Mouse (Mus musculus) adrenal gland, adult (tissue): ENCODE results near the gene Ss18l2.

ENCODE experiments used
- DNase-seq, 2 experiments: peaks; one replicate each; pipeline ENCODE4 v3.0.0; 2022 to 2023; ENCODE audit warnings: low spot score in 1 of 2; ENCODE audit not compliant: inconsistent age in 2 of 2

Ss18l2 gene

DNA sequence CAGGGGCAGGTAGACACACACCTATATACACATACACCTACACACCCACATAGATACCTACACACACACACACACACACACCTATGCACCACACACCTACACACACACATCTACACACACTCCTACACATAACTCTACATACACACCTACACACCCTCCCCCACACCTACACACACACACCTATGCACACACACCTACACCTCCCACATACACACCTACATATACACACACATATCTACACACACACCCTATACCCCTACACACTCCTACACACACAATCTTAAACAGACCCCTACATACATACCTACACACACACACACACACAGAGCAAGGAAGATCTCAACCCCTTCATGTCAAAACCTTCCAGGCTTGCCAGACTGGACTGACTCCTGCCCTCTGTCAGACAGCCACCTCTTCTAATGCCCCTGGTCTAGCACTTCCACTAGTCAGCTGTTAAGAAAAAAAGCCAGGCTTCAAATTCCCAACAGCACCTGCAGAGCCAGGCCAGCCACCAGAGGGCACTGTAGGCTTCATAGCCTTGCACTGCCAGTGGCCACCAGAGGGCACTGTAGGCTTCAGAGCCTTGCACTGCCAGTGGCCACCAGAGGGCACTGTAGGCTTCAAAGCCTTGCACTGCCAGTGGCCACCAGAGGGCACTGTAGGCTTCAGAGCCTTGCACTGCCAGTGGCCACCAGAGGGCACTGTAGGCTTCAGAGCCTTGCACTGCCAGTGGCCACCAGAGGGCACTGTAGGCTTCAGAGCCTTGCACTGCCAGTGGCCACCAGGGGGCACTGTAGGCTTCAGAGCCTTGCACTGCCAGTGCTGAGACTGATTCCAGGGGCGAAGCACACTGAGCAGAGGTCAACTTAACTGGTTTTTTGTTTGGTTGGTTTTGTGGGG is 12.7 kb upstream of the Ss18l2 start:
- peak; percentile 48 to 86 for DNase-seq

DNA sequence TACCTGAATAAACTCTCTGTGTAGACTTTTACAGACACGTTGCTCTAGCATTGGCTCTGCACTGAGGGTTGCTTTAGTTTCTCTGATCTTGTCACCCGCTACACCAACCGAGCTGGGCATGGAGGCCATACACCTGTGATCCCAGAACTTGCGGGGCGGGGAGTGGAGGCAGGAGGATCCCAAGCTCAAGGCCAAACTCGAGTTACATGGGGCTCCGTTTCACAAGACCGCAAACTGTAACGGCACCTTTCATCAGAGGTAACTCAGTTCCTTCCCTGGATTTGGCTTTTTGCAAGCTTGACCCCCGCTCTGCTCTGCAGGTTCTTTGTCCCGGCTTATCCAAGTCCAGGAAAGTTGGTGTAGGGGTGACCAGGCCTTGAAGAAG is 5.9 kb upstream of the Ss18l2 start:
- DNase-seq = no peak

DNA sequence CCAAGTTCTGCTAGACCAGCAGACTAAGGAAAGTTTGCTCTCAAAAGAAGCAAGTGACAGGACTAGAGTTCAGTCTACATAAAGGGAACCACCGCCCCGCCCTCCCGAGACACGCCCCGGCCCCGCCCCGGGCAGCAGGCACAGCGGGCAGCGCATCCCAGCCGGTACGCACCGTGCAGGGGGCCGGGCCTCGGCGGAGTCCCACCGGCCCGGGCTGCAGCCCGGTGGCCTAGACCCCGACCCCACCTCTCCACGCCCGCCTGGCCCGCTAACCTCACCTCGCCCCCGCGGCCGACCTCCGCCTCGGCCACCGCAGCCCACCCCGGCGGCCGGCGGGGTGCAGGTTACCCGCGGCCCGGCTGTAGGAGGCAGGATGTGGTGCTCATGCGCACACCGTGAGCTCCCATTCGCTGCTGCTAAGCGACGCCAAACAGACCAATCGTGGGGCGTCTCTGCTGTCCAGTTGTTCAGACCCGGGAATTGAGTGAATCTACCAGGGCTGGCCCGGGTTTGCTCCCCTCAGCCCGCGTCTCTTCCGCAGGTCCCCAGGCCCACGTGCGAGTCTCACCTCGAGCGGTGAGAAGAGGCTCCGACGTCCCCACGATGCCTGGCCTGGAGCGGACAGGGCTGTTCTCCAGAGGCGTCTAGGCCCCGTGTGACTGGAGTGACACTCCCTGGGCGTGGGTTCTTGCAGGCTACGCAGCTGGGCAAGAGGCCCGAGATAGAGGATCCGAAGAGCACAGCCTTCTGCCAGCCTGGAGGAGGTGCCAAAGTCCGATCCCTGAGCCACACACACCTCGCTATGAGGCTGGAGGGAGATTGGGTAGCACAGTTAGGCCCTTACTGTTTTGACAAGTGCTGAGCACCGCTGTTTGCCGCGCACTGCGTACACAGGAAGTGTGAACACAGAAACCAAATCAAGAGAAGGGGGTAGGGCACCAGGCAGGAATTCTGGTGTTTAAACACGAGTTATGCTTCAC is 5.2 kb upstream of the Ss18l2 start, which contains the start of gene Sec22c:
TSS of gene Sec22c (minus strand) at position 845 of the 980 bp plus-strand sequence.
- DNase-seq = peak; percentile 94 to 98

DNA sequence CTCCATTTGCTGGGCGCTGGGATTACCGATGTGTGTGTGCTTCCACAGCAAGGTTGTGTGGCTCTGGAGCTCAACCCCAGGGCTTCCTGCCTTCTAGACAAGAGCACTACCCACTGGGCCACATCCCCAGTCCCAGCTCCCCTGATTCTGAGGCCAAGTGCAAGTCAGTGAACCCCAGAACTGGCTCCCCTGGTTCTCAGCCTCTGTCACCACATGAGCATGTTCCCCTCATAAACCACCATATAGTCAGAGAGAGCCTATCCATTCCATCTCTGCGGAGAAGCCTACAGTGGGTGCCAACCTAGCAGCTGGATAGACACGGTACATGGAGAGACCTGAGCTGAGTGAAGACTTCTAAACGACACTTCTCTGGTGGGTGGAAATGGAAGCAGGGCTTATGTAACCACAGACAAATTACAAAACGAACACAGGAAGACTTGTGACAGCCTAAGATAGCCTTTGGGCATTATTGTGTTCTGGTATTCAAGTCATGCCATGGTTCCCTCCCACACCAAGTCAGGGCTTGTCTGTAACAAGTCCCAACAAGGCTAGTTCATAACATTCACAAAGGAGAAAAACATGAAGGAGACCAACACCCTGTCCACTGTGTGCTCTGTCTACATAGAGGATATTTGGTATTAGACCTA is 4.0 kb upstream of the Ss18l2 start:
- no peak for DNase-seq

DNA sequence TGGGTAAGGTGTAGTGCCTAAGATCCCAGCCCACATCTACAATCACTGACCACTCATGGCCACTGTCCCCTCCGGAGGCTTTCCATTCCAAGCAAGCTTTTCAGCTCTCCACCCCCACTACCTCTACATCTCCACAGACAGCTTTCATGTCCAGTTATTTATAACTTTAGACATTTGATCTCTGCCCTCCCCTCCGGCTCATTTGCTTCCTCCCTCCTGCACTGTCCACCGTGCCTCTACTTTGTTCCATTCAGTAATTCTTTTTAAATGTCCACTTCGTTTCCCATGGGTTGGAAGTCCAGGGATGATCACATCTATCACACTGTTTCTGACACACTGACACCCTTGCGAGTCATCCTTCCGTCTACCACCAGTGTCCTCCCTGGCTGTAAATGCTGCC is 2.3 kb upstream of the Ss18l2 start:
- no peak for DNase-seq

DNA sequence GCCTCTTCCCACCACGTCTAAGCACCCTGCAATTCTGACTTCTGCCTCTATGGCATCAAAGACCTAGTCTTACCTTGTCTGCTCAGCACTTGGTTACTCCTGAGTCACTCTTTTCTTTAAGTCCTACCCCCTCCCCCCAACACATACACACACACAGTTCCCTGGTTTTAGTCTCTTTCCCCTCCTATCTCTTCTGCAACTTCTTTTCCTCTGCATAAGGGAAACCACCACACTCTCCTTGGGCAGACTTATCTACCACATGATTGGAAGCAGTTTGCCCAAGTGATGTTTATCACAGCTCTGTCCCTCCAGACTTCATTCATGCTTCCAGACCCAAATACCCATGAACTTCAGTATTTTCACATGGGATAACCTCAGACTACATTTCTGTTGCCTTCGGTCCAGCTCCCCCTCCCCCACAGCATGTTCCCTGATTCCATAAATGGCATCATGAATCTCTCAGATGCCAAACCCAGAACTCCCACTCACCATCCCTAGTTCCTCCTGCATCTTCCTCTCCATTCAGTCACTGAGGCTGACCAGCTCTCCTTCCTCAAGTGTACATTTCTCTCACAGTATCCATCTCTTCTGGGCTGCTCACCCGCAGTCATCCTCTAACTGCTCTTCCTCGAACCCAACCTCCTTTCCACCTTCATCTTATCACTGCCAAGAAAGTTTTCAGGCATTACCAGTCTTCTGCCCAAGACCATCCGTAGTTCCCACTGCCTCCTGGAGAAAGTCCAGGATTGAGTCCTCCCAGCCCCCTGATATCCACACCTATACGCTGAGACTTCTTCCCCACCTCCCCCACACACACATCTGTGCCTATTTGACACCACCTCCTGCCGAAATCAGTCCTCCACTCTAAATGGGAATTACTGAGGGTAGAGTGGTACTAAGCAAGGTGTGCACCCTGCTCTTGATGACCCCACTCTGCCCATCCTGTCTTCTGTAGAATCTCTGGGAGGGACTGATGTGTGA is 1.3 kb upstream of the Ss18l2 start:
- peak in 1 of 2 experiments; percentile 13 for DNase-seq

DNA sequence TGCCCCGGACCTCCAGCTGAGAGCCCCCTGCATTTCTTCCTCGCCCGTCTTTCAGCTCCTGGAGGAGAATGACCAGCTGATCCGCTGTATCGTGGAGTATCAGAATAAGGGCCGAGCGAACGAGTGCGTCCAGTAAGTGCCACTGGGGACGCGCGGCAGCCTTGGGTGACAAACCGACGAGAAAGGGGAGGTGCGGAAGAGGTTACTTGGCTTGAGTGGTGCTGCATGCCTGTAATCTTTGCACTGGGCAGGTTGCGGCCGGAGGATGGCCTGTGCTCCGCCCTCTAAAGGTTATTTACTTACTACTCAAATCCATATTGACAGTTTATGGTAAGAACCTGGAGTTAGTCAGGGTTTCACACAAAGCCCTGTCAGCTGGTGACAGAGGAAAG is 451 bp downstream of the Ss18l2 start:
- DNase-seq = no peak

DNA sequence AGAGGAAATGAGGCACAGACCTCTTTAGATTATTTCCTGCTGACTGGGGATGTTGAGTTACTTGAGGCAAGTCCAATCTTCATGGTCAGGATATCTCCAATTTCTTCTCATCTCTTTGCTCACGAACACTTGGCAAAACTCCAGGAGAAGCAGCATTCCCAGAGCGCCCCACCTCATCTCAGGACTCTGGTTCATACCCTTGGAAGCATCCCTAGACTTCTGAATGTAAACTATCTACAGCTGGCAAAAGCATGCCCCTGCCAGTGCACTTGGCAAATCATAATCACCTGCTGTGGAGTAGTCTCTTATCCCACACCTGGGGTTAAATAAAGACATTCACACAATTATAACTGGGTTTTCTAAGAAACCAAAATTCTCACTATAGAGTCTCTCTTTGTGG is 6.9 kb downstream of the Ss18l2 start:
- DNase-seq = no peak

DNA sequence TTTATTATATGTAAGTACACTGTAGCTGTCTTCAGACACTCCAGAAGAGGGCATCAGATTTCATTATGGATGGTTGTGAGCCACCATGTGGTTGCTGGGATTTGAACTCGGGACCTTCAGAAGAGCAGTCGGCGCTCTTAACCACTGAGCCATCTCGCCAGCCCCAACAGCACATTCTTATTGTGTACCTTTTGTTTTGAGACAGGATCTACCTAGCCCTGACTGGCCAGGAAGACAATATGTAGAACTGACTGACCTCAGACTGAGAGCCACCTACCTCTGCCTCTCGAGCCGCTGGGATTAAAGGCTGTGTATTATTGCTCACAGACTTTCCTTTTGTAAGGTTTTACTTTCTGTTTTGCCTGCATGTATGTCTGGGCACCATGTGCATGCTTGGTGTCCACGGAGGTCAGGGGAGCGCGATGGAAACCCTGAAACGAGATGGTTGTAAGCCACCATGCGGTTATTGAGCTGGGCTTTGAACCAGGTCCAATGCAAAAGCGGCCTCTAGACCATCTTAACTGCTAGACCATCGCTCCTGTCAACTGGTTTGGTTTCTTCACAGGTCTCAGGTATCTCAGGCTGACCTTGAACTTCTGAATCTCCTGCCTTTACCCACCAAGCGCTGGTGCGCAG is 8.1 kb downstream of the Ss18l2 start:
- DNase-seq = peak in 1 of 2 experiments; percentile 52

DNA sequence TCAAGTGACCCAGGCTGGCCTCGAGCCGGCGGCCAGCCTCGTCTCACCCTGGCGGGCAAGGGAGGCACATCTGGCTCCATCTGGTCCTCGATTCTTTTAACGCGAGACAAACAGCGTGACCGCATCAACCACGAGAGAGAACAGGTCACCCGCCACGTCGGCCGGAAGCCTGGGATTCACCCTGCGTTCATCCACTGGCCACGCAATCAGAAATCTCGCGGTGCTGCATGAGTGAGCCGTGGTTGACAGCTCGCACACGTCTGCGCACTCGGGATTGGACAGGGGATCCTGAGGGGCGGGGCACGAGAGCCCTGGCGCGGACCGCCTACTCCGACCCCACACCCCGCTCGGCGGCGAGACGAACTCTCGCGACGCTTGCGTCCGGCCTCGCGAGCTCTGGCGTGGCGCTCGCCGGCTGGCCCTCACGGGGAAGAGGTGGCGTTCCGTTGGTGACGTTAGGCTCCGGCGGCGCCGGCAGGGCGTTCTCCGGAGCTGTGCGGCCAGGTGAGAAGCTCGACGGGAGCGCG is 8.7 kb downstream of the Ss18l2 start, which contains the start of gene Nktr:
TSS of gene Nktr (plus strand) at position 378 of the 527 bp plus-strand sequence.
- peak; percentile 99 for DNase-seq

DNA sequence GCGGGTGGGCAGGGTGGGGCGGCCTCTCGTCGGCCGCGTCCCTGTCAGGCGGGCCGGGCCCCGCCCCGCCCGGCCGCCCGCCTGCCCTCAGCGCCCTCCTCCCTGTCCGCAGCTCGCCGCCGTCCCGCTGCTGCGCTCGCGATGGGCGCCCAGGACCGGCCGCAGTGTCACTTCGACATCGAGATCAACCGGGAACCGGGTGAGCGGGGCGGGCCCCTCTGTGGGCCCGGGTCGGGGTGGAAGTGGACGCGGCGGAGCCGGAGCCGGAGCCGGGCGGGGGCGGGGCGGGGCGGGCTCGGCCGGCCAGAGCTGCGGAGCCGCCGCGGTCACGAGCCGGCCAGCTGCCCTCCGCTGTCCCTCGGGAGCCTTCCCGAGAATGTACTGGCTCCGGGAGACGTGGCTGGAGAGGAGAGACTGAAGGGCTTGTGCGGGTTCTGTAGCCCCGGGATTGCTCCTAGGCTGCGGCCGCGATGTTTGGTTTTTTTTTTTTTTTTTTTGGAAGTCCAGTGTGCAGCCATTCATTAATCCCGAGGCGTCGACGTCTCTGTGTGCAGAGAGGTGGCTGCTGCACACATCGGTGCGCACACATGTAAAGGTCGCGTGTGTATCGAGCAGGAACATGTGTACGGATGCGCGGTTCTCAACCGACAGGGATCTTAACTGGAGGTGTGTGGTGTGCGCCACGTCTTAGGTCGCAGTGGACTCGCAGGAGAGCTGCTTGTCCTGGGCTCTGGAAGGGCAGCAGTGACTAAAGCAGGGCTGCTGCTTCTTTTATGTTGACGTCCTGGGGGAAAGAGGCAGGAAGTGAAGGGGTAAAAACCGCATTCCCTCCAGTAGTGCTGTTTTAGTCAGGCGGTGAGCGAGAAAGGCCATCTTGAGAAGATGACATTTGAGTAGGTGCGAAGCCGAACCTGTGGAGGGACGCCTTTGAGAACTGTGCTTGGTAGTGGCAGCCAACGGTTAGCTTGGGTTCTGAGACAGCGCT is 9.5 kb downstream of the Ss18l2 start:
- DNase-seq = peak; percentile 48 to 78

DNA sequence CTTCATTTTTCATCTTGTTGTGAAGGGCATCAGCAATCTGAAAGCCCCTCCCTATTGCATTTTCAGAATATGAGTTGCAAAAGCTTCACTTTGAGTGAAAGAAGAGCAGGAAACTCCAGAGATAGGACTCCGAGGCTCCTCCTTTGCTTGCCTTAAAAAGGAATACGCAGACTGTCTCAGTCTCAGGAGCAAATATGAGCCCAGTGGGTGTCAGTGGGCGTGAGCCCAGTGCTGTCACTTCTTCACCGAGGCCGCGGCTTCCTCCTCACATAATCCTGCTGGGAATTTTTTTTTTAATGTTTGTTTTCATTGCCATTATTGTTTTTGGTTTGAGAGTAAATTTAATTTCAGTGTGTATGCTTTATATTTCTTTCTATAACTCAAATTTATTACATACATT is 30.4 kb downstream of the Ss18l2 start:
- DNase-seq = no peak

DNA sequence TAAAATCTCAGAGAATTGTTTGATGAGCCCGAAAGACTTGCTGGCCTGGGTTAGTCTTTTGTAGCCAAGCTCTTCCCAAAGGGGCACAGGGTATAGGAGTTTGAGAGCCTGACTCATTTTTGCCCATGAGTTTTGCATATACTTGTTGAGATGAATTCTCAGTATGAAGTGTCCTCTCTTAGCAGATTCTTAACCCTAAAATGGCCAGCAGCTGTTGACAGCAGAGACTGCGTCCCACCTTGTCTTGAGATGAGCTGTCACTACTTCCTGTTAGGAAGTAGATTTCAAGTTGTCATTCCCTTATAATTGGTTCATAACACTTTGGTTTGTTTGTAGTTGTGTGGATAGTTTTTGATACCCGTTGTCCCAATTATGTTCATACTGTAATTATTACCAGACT is 31.0 kb downstream of the Ss18l2 start:
- no peak for DNase-seq

DNA sequence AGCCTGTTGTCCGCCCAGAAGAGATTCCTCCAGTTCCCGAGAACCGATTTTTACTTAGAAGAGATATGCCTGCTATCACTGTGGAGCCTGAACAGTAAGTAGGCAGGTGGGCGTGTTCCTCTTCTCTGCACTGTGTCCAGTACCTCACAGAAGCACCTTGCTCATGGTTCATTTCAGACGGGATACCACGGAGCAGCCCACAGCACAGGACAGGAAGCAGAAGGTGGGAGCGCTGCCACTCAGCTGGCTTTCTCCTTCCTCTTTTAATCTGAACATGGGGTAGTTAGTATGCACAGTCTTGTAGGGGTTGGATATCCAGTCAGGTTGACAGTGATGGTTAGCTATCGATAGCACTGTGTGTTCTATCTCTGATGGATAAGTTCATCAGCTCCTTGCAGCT is 33.9 kb downstream of the Ss18l2 start:
- no peak for DNase-seq

DNA sequence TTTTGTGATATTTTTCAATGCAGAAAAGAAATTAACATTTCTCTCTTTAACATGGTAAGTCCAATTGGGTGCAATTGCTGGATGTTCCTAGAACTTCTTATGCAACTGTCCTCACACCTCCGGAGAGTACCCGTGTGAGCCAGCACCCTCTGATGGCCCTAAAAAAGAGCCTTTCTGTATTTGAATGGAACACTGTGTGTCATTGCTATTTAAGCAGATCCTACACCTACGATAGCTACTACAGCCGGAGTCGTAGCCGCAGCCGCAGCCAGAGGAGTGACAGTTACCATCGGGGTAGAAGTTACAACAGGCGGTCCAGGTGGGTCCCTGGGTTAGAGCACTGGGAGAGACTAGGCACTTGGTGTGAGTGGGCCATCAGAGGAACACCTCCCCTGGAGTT is 42.6 kb downstream of the Ss18l2 start:
- peak in 1 of 2 experiments; percentile 16 for DNase-seq

DNA sequence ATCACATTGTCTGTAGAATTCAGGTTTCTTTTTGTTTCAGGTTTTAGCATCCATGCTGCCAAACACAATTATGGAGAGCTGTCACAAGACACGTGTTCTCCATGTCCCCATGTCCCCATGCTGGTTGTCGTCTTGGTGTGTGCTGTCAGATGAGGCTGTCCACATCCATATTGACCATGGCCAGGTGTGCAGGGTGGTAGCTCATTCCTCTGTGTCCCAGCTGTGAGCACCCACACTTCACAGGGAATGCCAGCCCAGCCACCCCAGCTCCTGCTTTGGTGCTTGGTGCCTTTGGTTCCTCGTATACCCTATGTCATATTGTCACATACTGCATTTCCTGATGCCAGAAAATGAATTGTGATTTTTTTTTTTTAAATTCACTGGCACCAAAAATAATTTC is 44.5 kb downstream of the Ss18l2 start:
- DNase-seq = peak in 1 of 2 experiments; percentile 15

DNA sequence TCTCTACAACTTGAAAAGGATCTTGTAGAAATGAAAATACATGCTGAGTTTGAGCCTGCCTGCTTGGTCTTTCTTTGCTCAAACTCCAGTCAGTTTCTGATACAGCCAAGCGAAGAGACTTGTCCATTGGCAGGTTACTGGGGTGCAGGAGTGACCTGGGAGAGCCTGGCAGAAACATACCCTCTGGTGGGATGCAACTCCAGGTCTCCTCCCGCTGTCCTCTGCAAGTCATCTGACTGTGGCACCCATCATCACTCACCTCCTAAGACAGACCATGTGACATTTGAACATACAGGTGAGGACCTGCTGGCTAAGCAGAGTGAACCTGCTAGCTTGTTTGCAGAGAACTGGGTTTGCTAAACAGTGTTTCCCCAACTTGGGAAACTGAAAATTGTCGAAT is 46.7 kb downstream of the Ss18l2 start:
- peak in 1 of 2 experiments; percentile 23 for DNase-seq

DNA sequence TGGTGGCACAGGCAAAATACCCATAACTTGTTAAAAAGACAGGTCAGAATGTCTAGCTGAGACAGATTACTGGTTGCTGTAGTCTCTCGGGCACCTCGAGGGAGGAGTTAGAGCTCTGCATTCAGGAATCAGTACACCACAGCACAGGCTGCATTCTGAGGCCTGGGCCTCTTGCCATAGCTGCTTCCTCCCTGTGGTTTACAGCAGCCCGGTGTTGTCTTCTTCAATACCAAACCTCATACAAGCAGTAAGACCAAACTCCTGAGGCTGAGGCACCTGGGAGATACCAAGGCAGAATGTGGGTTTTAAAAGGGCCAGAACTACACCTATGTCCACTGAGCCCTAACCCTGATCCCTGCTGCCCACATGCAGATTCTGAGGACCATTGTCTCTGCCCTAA is 47.3 kb downstream of the Ss18l2 start:
- DNase-seq = peak in 1 of 2 experiments; percentile 57
